In the genomic region with DNA sequence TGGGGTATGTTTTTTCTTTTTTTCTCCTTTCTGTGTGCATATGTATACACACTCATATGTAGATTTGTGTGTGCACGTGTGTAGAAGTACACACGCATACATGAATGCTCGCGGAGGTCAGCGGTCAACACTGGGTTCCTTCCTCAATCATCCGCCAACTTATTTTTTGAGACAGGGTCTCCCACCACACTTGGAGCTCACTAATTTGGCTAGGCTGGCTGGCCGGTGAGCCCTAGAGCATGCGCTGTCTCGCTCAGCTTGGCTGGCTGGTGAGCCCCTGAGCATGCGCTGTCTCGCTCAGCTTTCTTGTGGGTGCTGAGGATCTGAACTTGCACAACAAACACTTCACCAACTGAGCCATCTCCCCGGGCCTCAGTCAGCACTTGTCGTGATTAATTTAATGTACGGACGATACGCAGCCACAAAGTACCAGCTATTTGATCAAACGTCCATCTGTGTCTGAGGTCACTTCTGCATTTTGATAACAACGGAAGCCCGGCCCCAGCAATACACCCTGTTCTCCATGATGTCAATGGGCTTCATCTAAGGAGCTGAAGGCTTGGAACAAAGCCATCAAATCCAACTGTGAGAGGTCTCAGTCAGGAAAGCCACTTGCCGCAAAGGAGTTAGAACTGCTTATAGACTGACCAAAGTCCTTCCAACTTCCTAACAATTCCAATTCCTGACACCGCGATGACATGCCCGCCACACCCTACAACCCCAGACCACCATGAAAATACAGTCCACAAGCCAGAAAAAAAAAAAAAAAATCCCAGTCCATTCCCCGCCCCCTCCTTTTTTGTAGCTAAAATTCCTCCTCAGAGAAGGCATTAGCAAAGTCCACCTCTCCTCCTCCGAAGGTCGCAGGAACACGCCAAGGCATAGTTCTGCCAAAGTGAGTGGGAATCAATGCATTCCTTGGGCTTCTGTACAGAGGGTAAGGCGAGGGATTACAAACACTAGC, we compare ENCODE assay signal across 8 mouse cellular contexts. TPM values are rescaled to one million over a fixed set of nuclear protein-coding genes. Genes with fewer than 3 reads are reported as not detected.
A peak's percentile ranks its signal among the peaks of the same experiment; 100 is the strongest.
DNase-seq lines count a peak whose midpoint lies in the region; ATAC-seq and TF ChIP-seq lines count a peak whose summit lies in the region.

No protein-coding gene starts in this region.

- no peak for TF ChIP-seq CTCF in MEL (IDR thresholded peaks at IDR 0.05 in 2 of 3, conservative IDR thresholded peaks at IDR 0.05 in 1 of 3; ENCODE audit: control insufficient read depth in 1 of 3, insufficient read depth in 1 of 3, low read depth in 2 of 3, low read length in 3 of 3, poor library complexity in 1 of 3, severe bottlenecking in 1 of 3)
- no peak for TF ChIP-seq CTCF in brain, embryonic 14.5 days (IDR thresholded peaks at IDR 0.05; ENCODE audit: borderline replicate concordance, extremely low read depth, insufficient read depth, insufficient read length)

- no peak for TF ChIP-seq RAD21 in MEL (IDR thresholded peaks at IDR 0.05; ENCODE audit: low read depth, low read length)

- H3K4me2 ChIP-seq in heart, embryonic 13.5 days, result peak overlapping the region; percentile 52
- H3K4me2 ChIP-seq in limb, embryonic 14.5 days (replicated peaks; ENCODE audit: low read depth, low read length, severe bottlenecking), result 0 out of 2 replicates have a peak overlapping the region, but pooled peaks have one; percentile 1
- peak overlapping the region; percentile 29 for H3K4me2 ChIP-seq in midbrain, embryonic 14.5 days (ENCODE audit: low read length)

- TF ChIP-seq EP300 in MEL (IDR thresholded peaks at IDR 0.05; ENCODE audit: low read depth in 1 of 2, low read length in 2 of 2), result peak; percentile 52 to 70; a peak in 2 of 4 replicates

- 44% methylated on average over 28 of the region's 28 CpGs for WGBS in heart, embryonic 13.5 days
- WGBS in limb, embryonic 14.5 days, result 54% methylated on average over 28 of the region's 28 CpGs
- WGBS in midbrain, embryonic 14.5 days, result 56% methylated on average over 28 of the region's 28 CpGs

- no peaks in the 10 kb centered on the region; the same call in 1 of the 2 replicates for H3K79me2 ChIP-seq in MEL (ENCODE audit: control insufficient read depth, insufficient read depth, low read length, poor library complexity)

- H3K9me3 ChIP-seq in MEL (replicated peaks; ENCODE audit: insufficient read depth, low read length), result no peaks in the 10 kb centered on the region
- no peaks in the 10 kb centered on the region for H3K9me3 ChIP-seq in heart, embryonic 13.5 days
- H3K9me3 ChIP-seq in limb, embryonic 14.5 days (ENCODE audit: control insufficient read depth, low read length), result no peaks in the 10 kb centered on the region
- H3K9me3 ChIP-seq in midbrain, embryonic 14.5 days (ENCODE audit: control insufficient read depth, low read length), result no peaks in the 10 kb centered on the region

- peak overlapping the region; percentile 79 for H3K27ac ChIP-seq in MEL (ENCODE audit: control insufficient read depth, low read depth, low read length)
- no peak overlapping the region for H3K27ac ChIP-seq in heart, embryonic 13.5 days (replicated peaks)
- H3K27ac ChIP-seq in limb, embryonic 14.5 days (replicated peaks; ENCODE audit: low read depth, low read length), result no peak overlapping the region
- no peak overlapping the region for H3K27ac ChIP-seq in midbrain, embryonic 14.5 days (replicated peaks; ENCODE audit: low read depth, low read length)

- peaks cover 0 to 4% of the 10 kb centered on the region in 2 experiments; a peak in 1 of 4 replicates for H3K36me3 ChIP-seq in MEL (ENCODE audit: control insufficient read depth in 1 of 2, insufficient read depth in 2 of 2, low read length in 2 of 2)
- H3K36me3 ChIP-seq in heart, embryonic 13.5 days, result no peaks in the 10 kb centered on the region
- H3K36me3 ChIP-seq in limb, embryonic 14.5 days (ENCODE audit: control insufficient read depth, insufficient read depth, low read length), result no peaks in the 10 kb centered on the region
- H3K36me3 ChIP-seq in midbrain, embryonic 14.5 days (ENCODE audit: control insufficient read depth, insufficient read depth, low read length), result no peaks in the 10 kb centered on the region

- peak; percentile 24 to 65; a peak in 3 of 4 replicates for TF ChIP-seq POLR2A in MEL (IDR thresholded peaks at IDR 0.05; ENCODE audit: control insufficient read depth in 1 of 2, insufficient read depth in 1 of 2, low read depth in 1 of 2, low read length in 2 of 2, poor library complexity in 1 of 2)
- TF ChIP-seq POLR2A in brain, embryonic 14.5 days (IDR thresholded peaks at IDR 0.05; ENCODE audit: borderline replicate concordance, extremely low read depth, insufficient read depth, insufficient read length, poor library complexity, severe bottlenecking), result no peak
- no peak for TF ChIP-seq POLR2A in limb, embryonic 14.5 days (IDR thresholded peaks at IDR 0.05; ENCODE audit: borderline replicate concordance, extremely low read depth, insufficient read depth, insufficient read length)

- H3K27me3 ChIP-seq in MEL (ENCODE audit: control insufficient read depth in 1 of 2, insufficient read depth in 2 of 2, low read length in 2 of 2), result no peaks in the 10 kb centered on the region
- H3K27me3 ChIP-seq in heart, embryonic 13.5 days (replicated peaks), result peaks cover 4% of the 10 kb centered on the region
- no peaks in the 10 kb centered on the region for H3K27me3 ChIP-seq in limb, embryonic 14.5 days (ENCODE audit: control insufficient read depth, insufficient read depth, low read length)
- H3K27me3 ChIP-seq in midbrain, embryonic 14.5 days (ENCODE audit: control insufficient read depth, insufficient read depth, low read length), result no peaks in the 10 kb centered on the region

- no peak for ATAC-seq in heart, embryonic 13.5 days (ENCODE audit: extremely low read depth, insufficient number of reproducible peaks, low FRiP score, low TSS enrichment)
- ATAC-seq in limb, embryonic 14.5 days (ENCODE audit: low FRiP score, low read depth), result no peak
- ATAC-seq in midbrain, embryonic 14.5 days (ENCODE audit: low FRiP score, low TSS enrichment), result no peak
- ATAC-seq in activated CD4-positive, CD25-positive, alpha-beta regulatory T cell, adult 4 months, result no peak

- intact Hi-C loops in left cerebral cortex, postnatal 4 days (cut with DNase I), result loop anchor here (5.0 kb wide), 1 partner anchor 425 kb away; the partner anchor contains the start of gene Mok

- peak overlapping the region; percentile 63 for H3K9ac ChIP-seq in MEL (ENCODE audit: control insufficient read depth, low read depth, low read length, poor library complexity, severe bottlenecking)
- 0 out of 2 replicates have a peak overlapping the region, but pooled peaks have one; percentile 16 for H3K9ac ChIP-seq in heart, embryonic 13.5 days
- no peak overlapping the region for H3K9ac ChIP-seq in limb, embryonic 14.5 days (ENCODE audit: low read depth, low read length, severe bottlenecking)
- H3K9ac ChIP-seq in midbrain, embryonic 14.5 days (replicated peaks; ENCODE audit: low read length), result no peak overlapping the region

- peaks cover 2 to 8% of the 10 kb centered on the region in 2 experiments; a peak in 3 of 4 replicates for H3K4me1 ChIP-seq in MEL (ENCODE audit: control insufficient read depth in 1 of 2, insufficient read depth in 2 of 2, low read length in 2 of 2)
- peaks cover 18% of the 10 kb centered on the region for H3K4me1 ChIP-seq in heart, embryonic 13.5 days
- no peaks in the 10 kb centered on the region for H3K4me1 ChIP-seq in limb, embryonic 14.5 days (ENCODE audit: control insufficient read depth, insufficient read depth, low read length)
- H3K4me1 ChIP-seq in midbrain, embryonic 14.5 days (ENCODE audit: control insufficient read depth, insufficient read depth, low read length), result no peaks in the 10 kb centered on the region

- H3K4me3 ChIP-seq in MEL (ENCODE audit: control insufficient read depth in 1 of 2, insufficient read depth in 1 of 2, low read depth in 2 of 2, low read length in 2 of 2), result peak overlapping the region; percentile 62 to 83
- peak overlapping the region; percentile 22 for H3K4me3 ChIP-seq in heart, embryonic 13.5 days
- H3K4me3 ChIP-seq in limb, embryonic 14.5 days (replicated peaks; ENCODE audit: low read length), result no peak overlapping the region
- H3K4me3 ChIP-seq in midbrain, embryonic 14.5 days (replicated peaks; ENCODE audit: low read depth, low read length), result no peak overlapping the region

- peak; percentile 91 for DNase-seq in MEL (ENCODE audit: low read depth, low spot score)
- peak; percentile 59 for DNase-seq in brain, embryonic 14.5 days (ENCODE audit: low read depth)
- DNase-seq in limb, embryonic 14.5 days (ENCODE audit: low spot score), result no peak
- peak; percentile 52 for DNase-seq in midbrain, embryonic 14.5 days
- DNase-seq in layer of hippocampus, adult 9-11 months, result no peak
- no peak for DNase-seq in left cerebral cortex, postnatal 4 days

TF ChIP-seq in MEL, 35 proteins besides CTCF, POLR2A, EP300 and RAD21 (continues in another document):
- TF ChIP-seq ZNF384 (IDR thresholded peaks at IDR 0.05; ENCODE audit: low read depth, low read length), result no peak
- TF ChIP-seq SIN3A (IDR thresholded peaks at IDR 0.05; ENCODE audit: low read length), result peak; percentile 56; the same call in 1 of the 2 replicates
- TF ChIP-seq MAZ (IDR thresholded peaks at IDR 0.05; ENCODE audit: low read depth, low read length), result peak; percentile 60; the same call in 1 of the 2 replicates
- TF ChIP-seq GABPA (IDR thresholded peaks at IDR 0.05; ENCODE audit: low read depth, low read length), result no peak
- TF ChIP-seq TBP (IDR thresholded peaks at IDR 0.05; ENCODE audit: low read depth, low read length), result peak; percentile 36; the same call in 1 of the 2 replicates
- no peak; the same call in none of the 2 replicates for TF ChIP-seq HCFC1 (IDR thresholded peaks at IDR 0.05; ENCODE audit: low read depth, low read length)
- no peak for TF ChIP-seq MEF2A (IDR thresholded peaks at IDR 0.05; ENCODE audit: extremely low read depth, insufficient replicate concordance, low read depth, low read length, poor library complexity, severe bottlenecking)
- no peak for TF ChIP-seq POLR2AphosphoS5 (IDR thresholded peaks at IDR 0.05; ENCODE audit: borderline replicate concordance, low read depth, low read length)
- 0 out of 2 replicates have a peak, but pooled peaks have one; percentile 42 for TF ChIP-seq BHLHE40 (IDR thresholded peaks at IDR 0.05; ENCODE audit: borderline replicate concordance, low read depth, low read length)

RNA-seq across cellular contexts. Expression of gene Ppp2r5c, which starts 29.6 kb away (rescaled TPM):
- total RNA-seq in MEL (2012; rRNA removed), result 72.0 and 78.6 TPM in 2 replicates
- polyA plus RNA-seq in MEL (2012; ENCODE audit: insufficient read depth in 1 of 2, insufficient read length in 2 of 2, low read depth in 1 of 2, low replicate concordance in 2 of 2, missing spikeins in 1 of 2), result 10 to 100 TPM; 93.9 to 100.0 TPM
- polyA plus RNA-seq in brain, embryonic 14.5 days (2012; rRNA removed), result 71.5 and 101 TPM in 2 replicates
- polyA plus RNA-seq in heart, embryonic 13.5 days (2015; fragmentation: Nextera tagmentation; extraction: Ambion mirVana), result 113 and 127 TPM in 2 replicates
- 68.0 and 75.2 TPM in 2 replicates for polyA plus RNA-seq in limb, embryonic 14.5 days (2012; rRNA removed)
- 156 and 158 TPM in 2 replicates for polyA plus RNA-seq in limb, embryonic 14.5 days (2014; fragmentation: Nextera tagmentation; extraction: Ambion mirVana)
- polyA plus RNA-seq in midbrain, embryonic 14.5 days (2014; fragmentation: Nextera tagmentation; extraction: Ambion mirVana), result 125 and 158 TPM in 2 replicates
- 100 to 1,000 TPM; 583 to 590 TPM for polyA plus RNA-seq in activated CD4-positive, CD25-positive, alpha-beta regulatory T cell, adult 4 months (2017; shearing (Covaris generic))
- 100 to 1,000 TPM; 201 to 210 TPM for total RNA-seq in left cerebral cortex, postnatal 4 days (2021)

Comparison
In these comparisons a context has a peak if more than half of its experiments do, and no peak if none do; other contexts are left out.
1. DNase-seq: peak in MEL (single experiment), brain, embryonic 14.5 days (single experiment) and midbrain, embryonic 14.5 days (single experiment); none in limb, embryonic 14.5 days (single experiment), layer of hippocampus, adult 9-11 months (single experiment) and left cerebral cortex, postnatal 4 days (single experiment).
2. H3K4me3 ChIP-seq: peak in MEL (2 of 2) and heart, embryonic 13.5 days (single experiment); none in limb, embryonic 14.5 days (single experiment) and midbrain, embryonic 14.5 days (single experiment).
3. H3K9ac ChIP-seq: peak in MEL (single experiment) and heart, embryonic 13.5 days (single experiment); none in limb, embryonic 14.5 days (single experiment) and midbrain, embryonic 14.5 days (single experiment).
4. POLR2A ChIP-seq: peak in MEL (2 of 2); none in brain, embryonic 14.5 days (single experiment) and limb, embryonic 14.5 days (single experiment).
5. H3K4me2 ChIP-seq: peak in every context shown above with its lines; median percentile 52 in heart, embryonic 13.5 days; 29 in midbrain, embryonic 14.5 days; 1 in limb, embryonic 14.5 days.